Mouse (Mus musculus) lung, embryonic 14.5 days (tissue): Measurements from ENCODE around the gene Anapc16. TPM values are rescaled to one million over a fixed set of nuclear protein-coding genes. Genes with fewer than 3 reads are reported as not detected.
A peak's percentile ranks its signal among the peaks of the same experiment; 100 is the strongest.

Experiments used
- ATAC-seq: fragments of 200-750 bp; cut with Nextera tagmentation; 2 replicates; pipeline ENCODE4 v1.8.0; 2017; ENCODE audit warnings: mild to moderate bottlenecking, moderate TSS enrichment, moderate library complexity; ENCODE audit not compliant: insufficient read depth
- DNase-seq: peaks from one replicate; pipeline ENCODE4 v3.0.0-alpha.2; 2015
- H3K27ac ChIP-seq: fragments of 300-500 bp; sonication (generic); 2 replicates; pipeline ENCODE4 v1.5.1; 2014; ENCODE audit warnings: low read depth, mild to moderate bottlenecking, moderate library complexity
- H3K27me3 ChIP-seq: fragments of 300-500 bp; sonication (generic); 2 replicates; pipeline ENCODE4 v1.6.1; 2014; ENCODE audit warnings: low read length, control low read depth; ENCODE audit not compliant: insufficient read depth
- H3K36me3 ChIP-seq: fragments of 300-500 bp; sonication (generic); 2 replicates; pipeline ENCODE4 v1.6.1; 2014; ENCODE audit warnings: control low read depth; ENCODE audit not compliant: insufficient read depth
- H3K4me1 ChIP-seq: fragments of 300-500 bp; sonication (generic); 2 replicates; pipeline ENCODE4 v1.6.1; 2014; ENCODE audit warnings: antibody characterized with exemption, control low read depth; ENCODE audit not compliant: insufficient read depth
- H3K4me2 ChIP-seq: fragments of 300-500 bp; sonication (generic); 2 replicates; pipeline ENCODE4 v1.6.1; 2014; ENCODE audit warnings: mild to moderate bottlenecking
- H3K4me3 ChIP-seq: fragments of 300-500 bp; sonication (generic); 2 replicates; pipeline ENCODE4 v1.5.1; 2014; ENCODE audit warnings: low read depth, low read length
- H3K9ac ChIP-seq: fragments of 300-500 bp; sonication (generic); 2 replicates; pipeline ENCODE4 v1.6.1; 2014
- H3K9me3 ChIP-seq: fragments of 300-500 bp; sonication (generic); 2 replicates; pipeline ENCODE4 v1.6.1; 2016; ENCODE audit warnings: low read depth, low read length, control low read depth
- CTCF ChIP-seq: IDR thresholded peaks from 2 replicates; pipeline ENCODE4 v1.5.1; 2016; ENCODE audit warnings: antibody characterized with exemption, low read depth
- WGBS: fragments of 180-500 bp; shearing (Covaris S2); extraction: QIAGEN DNeasy Blood & Tissue Kit; methylation state at CpG from one replicate; pipeline ENCODE4 v1.1.7; 2014; 5-methylcytosine and 5-hydroxymethylcytosine counted together
- polyA plus RNA-seq: library from polyadenylated mRNA; unstranded; fragments of >200 nt; fragmentation: Nextera tagmentation; extraction: Ambion mirVana; gene quantifications from 2 replicates; pipeline ENCODE4 v1.2.1, GENCODE M21; 2014

Gene Anapc16
- polyA plus RNA-seq, 1 experiment from 2014 or later: 108 TPM

DNA sequence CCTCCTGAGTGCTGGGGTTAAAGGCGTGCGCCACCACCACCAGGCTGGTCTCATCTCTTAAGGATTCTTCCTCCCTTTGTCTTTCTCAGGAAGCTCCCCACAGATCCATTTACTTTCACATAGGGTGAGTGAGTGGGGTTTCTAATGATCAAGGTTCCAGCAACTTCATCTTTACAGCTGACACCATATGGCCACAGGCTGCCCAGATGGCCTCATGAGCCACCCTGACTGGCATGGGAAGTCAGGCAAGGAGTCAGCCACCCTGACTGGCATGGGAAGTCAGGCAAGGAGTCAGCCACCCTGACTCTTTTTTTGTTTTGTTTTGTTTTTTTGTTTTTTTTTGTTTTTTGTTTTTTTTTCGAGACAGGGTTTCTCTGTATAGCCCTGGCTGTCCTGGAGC, 57.5 kb downstream of the Anapc16 start:
- no peak overlapping the region for H3K4me2 ChIP-seq
- no peak for TF ChIP-seq CTCF
- no peak overlapping the region for H3K4me3 ChIP-seq
- no peaks in the 10 kb centered on the region for H3K27me3 ChIP-seq
- H3K9me3 ChIP-seq: no peaks in the 10 kb centered on the region
- H3K4me1 ChIP-seq: peaks cover 25% of the 10 kb centered on the region
- no peak overlapping the region for H3K9ac ChIP-seq
- WGBS: 88% methylated on average over 3 of the region's 3 CpGs
- H3K27ac ChIP-seq: no peak overlapping the region
- H3K36me3 ChIP-seq: peaks cover 12% of the 10 kb centered on the region; the same call in 1 of the 2 replicates
- ATAC-seq: no peak
- DNase-seq: no peak

GRCm38 (mm10) chr10:59943421-59943989, 59.4 kb downstream of the Anapc16 start:
- WGBS: 13% methylated on average over 13 of the region's 13 CpGs
- DNase-seq: peak; percentile 96
- H3K9ac ChIP-seq: peak overlapping the region; percentile 45

DNA sequence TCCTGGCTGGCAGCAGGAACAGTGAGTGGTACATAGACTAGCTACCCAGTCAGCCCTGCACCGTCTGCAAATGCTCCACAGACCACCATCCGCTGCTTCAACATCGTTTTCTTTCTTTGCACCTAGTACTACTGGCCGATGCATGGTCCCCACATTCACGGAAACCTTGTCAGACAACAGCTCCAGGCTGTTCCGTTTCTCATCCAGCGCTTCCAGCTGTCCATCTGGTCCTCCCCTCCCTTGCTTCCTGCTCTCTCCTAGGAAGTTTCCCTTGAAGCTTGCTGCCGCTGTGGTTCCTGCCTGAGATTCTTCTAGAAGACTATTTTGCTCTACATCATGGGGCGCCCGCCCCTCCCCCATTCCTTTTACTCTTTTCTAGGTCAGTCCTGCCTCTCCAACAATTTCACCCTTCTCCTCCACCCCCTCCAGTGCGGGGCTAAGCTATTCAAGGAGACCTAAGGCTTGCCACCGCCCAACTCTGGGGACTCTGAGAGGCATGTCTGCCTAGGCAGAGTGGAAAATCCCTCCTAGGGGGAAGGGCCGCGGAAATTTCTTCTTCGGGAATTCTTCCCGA, 60.0 kb downstream of the Anapc16 start:
- no peaks in the 10 kb centered on the region for H3K36me3 ChIP-seq
- H3K27me3 ChIP-seq: no peaks in the 10 kb centered on the region
- ATAC-seq (peak; percentile 85), DNase-seq (peak; percentile 76)
- peak overlapping the region; percentile 92 for H3K27ac ChIP-seq
- H3K4me2 ChIP-seq: peak overlapping the region; percentile 62
- no peaks in the 10 kb centered on the region for H3K9me3 ChIP-seq
- TF ChIP-seq CTCF: no peak
- WGBS: 1% methylated on average over 16 of the region's 16 CpGs
- peak overlapping the region; percentile 20 for H3K4me3 ChIP-seq
- peaks cover 12% of the 10 kb centered on the region; the same call in 1 of the 2 replicates for H3K4me1 ChIP-seq
- H3K9ac ChIP-seq: peak overlapping the region; percentile 45

More at GRCm38 (mm10) chr10:59943421-59943989, 59.4 kb downstream of the Anapc16 start:
- H3K27me3 ChIP-seq: no peaks in the 10 kb centered on the region
- TF ChIP-seq CTCF: no peak
- no peaks in the 10 kb centered on the region for H3K9me3 ChIP-seq
- peak; percentile 80 for ATAC-seq
- peaks cover 13% of the 10 kb centered on the region for H3K4me1 ChIP-seq
- peak overlapping the region; percentile 62 for H3K4me2 ChIP-seq
- peak overlapping the region; percentile 20 for H3K4me3 ChIP-seq
- peak overlapping the region; percentile 92 for H3K27ac ChIP-seq
- H3K36me3 ChIP-seq: no peaks in the 10 kb centered on the region

DNA sequence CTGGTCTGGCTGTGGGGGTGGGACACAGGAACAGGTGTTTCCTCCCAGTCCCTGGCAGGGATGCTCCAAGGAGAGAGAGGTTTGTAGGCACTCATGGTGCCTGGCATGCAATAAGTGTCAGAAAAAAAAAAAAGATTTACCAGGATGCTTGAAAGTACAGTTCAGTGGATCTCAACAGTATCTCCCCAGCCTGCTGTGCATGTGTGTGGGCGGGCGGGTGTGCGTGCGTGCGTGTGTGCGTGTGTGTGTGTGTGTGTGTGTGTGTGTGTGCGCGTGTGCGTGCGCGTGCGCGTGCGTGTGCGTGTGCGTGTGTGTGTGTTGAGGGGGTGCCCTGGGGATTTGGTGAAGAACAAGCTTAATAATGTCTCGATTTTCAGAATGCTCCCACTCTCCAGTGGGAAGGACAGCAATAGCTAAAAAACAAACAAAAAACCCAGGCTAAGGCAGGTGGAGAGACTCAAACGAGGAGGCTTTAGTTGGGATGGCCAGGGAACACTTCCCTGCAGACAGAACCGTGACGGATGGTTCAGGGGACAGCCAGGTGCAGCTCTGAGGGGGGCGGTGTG, 60.6 kb downstream of the Anapc16 start:
- DNase-seq (no peak), ATAC-seq (no peak)
- WGBS: 42% methylated on average over 21 of the region's 21 CpGs
- no peaks in the 10 kb centered on the region for H3K27me3 ChIP-seq
- H3K36me3 ChIP-seq: no peaks in the 10 kb centered on the region
- peak overlapping the region; percentile 20; the same call in 1 of the 2 replicates for H3K4me3 ChIP-seq
- peak overlapping the region; percentile 92 for H3K27ac ChIP-seq
- no peak for TF ChIP-seq CTCF
- peak overlapping the region; percentile 62 for H3K4me2 ChIP-seq
- peaks cover 12% of the 10 kb centered on the region; the same call in 1 of the 2 replicates for H3K4me1 ChIP-seq
- H3K9me3 ChIP-seq: no peaks in the 10 kb centered on the region
- peak overlapping the region; percentile 45 for H3K9ac ChIP-seq

- Histone ChIP-seq H3K27ac (no peak overlapping the region), H3K36me3 (no peaks in the 10 kb centered on the region), H3K4me2 (no peak overlapping the region), H3K9me3 (no peaks in the 10 kb centered on the region), H3K4me3 (no peak overlapping the region), H3K4me1 (peaks cover 12% of the 10 kb centered on the region; the same call in 1 of the 2 replicates), H3K9ac (no peak overlapping the region), H3K27me3 (no peaks in the 10 kb centered on the region)
- 80% methylated on average over 1 of the region's 1 CpGs for WGBS
- ATAC-seq (no peak), DNase-seq (no peak)
- no peak for TF ChIP-seq CTCF
These were observed 63.9 kb downstream of the Anapc16 start for GRCm38 (mm10) chr10:59939081-59939480.

GRCm38 (mm10) chr10:59938662-59939061, 64.3 kb downstream of the Anapc16 start:
- DNase-seq (no peak), ATAC-seq (no peak)
- no peak for TF ChIP-seq CTCF
- no peak overlapping the region for H3K27ac ChIP-seq
- H3K9ac ChIP-seq: no peak overlapping the region
- H3K27me3 ChIP-seq: no peaks in the 10 kb centered on the region
- no peak overlapping the region for H3K4me3 ChIP-seq
- no peaks in the 10 kb centered on the region for H3K9me3 ChIP-seq
- H3K4me2 ChIP-seq: no peak overlapping the region
- H3K36me3 ChIP-seq: no peaks in the 10 kb centered on the region
- peaks cover 12% of the 10 kb centered on the region; the same call in 1 of the 2 replicates for H3K4me1 ChIP-seq
- 72% methylated on average over 5 of the region's 5 CpGs for WGBS

Other genes starting within 250 kb of the Anapc16 start
- 26.7 and 28.1 TPM in 2 replicates for gene Dnajb12, start 123.6 kb downstream of the Anapc16 start, polyA plus RNA-seq
- 3.0 and 3.5 TPM in 2 replicates for gene Ddit4, start 51.3 kb downstream of the Anapc16 start, polyA plus RNA-seq
- gene Ascc1, start 330 bp downstream of the Anapc16 start, polyA plus RNA-seq: 34.7 and 35.3 TPM in 2 replicates
- gene Spock2, start 103.1 kb upstream of the Anapc16 start, polyA plus RNA-seq: 1.2 and 1.3 TPM in 2 replicates
- 2.1 TPM in 2 replicates for gene Chst3, start 216.1 kb upstream of the Anapc16 start, polyA plus RNA-seq